Mouse (Mus musculus) layer of hippocampus, postnatal 14 days (tissue): ENCODE results near the gene Uts2b. TPM values are rescaled to one million over a fixed set of nuclear protein-coding genes. Genes with fewer than 3 reads are reported as not detected.
"Not testable (repeated sequence)": the region's sequence is repeated elsewhere in the genome, so short reads cannot be mapped to it uniquely, and the experiment has no call there.

Experiments used
- DNase-seq, 2 experiments: peaks; one replicate each; pipeline ENCODE4 v3.0.0; 2021 to 2022; ENCODE audit warnings: low spot score in 2 of 2, mixed read lengths in 1 of 2
- total RNA-seq, 2 experiments: library from RNA; stranded (reverse); gene quantifications; 2 replicates each; pipeline ENCODE4 v1.2.3; 2021

The Uts2b gene
- total RNA-seq, 2 experiments from 2014 or later, result not detected

- no peak for DNase-seq
Measured at GRCm38 (mm10) chr16:27376556-27376955, 6.5 kb upstream of the Uts2b start.

DNA sequence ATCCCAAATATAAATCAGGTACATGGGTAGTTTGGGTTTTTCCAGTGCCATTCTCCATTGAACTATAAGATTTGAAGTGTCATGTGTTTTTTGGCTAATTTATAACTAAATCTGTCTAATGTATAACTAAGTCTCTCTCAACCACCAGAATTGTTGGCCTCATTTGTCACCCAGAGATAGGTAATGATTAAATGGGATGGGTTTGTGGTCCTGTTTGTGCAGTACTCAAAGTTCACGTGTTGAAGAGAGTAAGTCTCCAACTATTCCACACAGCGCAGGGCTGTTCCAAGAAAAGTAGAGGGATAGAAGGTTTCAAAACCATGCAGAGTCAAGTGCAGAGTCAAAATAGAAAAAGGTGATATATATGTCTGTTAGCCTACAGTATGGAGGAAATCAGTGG, 5.3 kb upstream of the Uts2b start:
- DNase-seq, result no peak

DNA sequence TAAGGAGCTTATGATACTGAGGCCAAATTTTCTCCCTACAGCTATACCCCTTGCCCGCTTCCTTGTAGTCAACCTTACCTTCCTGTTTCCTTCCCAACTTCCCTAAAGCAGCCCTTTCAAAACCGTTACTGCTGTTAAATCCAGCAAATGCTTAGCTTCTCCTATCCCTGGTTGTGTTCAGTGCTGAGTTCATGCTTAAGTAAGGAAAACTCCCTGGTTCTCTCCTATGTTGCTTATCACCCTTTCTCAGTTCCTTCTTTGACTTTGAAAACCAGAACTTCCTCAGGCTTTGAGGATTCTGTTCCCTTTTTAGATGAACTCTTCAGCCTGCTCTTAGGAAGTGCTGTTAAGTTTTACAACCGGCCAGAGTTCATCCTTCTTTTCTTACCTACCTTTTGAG, 4.1 kb upstream of the Uts2b start:
- DNase-seq, result no peak

DNA sequence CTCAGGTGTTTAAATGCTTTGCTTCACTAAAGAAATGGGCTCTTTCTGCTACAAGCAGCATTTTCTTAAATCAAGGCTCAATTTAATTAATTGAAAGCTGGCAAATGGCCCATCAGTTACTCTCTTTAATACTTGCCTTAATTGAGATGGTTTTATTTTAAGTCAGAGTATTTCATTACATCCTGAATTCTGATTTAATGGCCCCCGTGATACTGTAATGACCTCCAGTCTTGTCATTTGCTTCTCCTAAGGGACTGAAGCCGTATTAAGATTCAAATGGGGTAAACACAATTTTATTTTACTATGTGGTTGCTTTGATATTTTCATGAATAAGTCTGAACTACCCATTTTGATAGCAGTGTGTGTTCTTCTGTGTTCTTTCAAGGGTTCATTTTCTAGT, 661 bp upstream of the Uts2b start:
- no peak for DNase-seq

GRCm38 (mm10) chr16:27360059-27360458, 10.0 kb downstream of the Uts2b start:
- no peak for DNase-seq

- DNase-seq, result no peak
Measured at GRCm38 (mm10) chr16:27354464-27354863, 15.6 kb downstream of the Uts2b start.

DNA sequence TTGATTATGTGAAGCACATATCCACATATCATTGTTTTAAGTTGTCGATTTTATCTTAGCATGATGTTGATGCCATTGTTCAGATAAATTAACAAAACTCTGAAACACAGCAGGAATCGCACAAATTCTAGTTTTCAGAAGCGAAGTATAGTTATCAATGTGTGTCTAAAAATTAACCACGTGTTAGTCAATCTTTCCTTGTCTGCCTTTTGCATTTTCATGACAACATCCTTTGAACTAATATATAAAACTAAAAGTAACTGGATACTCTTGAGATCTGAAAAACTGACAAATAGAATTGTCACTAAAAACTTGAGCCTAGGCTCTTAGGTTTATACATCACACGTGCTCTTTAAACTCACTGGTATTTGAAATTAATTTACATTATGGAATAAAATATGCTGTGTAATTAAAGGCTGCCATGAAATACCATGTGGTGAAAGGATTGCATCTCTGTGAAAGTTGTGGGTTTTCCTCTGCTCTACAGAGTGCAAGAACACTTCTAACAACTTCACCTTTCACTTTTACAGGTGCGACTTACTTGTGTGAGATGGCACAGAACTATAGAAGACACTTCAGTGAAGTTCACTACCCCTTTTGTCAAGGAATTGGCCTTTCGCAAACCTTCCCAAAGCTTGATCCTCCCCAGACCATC, 20.0 kb downstream of the Uts2b start:
- no peak for DNase-seq

DNA sequence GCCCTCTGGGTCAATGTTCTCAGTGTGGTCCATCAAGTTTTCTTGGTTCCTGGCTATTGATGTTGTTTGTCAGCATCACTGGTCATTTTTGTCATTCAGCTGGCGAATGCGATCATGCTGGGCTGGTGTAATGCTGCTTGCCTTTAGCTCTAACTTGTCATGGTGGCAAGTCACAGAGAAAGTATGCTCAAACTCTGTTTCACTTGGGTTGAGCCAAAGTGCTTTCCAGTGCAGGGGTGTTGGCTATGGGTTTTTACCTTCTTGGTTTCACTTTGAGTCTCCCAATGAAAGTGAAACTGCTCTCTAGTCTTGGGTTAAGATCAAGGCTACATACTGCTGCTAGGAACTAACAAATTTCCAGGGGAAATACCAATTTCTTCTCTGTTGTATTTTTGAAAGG, 20.8 kb downstream of the Uts2b start:
- no peak for DNase-seq

DNA sequence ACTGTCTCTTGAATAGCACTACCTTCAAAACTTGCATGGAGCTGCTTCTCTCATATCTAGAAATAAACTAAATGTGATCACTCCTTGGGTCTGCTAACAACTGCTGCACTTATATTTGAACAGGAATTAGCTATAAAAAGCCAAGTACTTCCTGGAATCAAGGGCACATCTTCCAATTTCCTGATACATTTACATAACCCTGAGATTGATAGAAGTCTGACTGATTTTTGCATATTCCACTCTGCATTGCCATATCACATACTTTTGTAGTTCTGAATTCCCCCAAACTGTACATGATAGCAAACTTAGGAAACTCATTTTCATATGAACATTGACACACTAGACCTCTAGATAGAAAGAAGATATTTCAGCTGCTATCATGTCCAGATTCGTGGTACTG, 21.7 kb downstream of the Uts2b start:
- DNase-seq, result no peak

- no peak for DNase-seq
Measured at GRCm38 (mm10) chr16:27347521-27347920, 22.5 kb downstream of the Uts2b start.

- DNase-seq, result no peak
Measured at GRCm38 (mm10) chr16:27326463-27326862, 43.6 kb downstream of the Uts2b start.

DNA sequence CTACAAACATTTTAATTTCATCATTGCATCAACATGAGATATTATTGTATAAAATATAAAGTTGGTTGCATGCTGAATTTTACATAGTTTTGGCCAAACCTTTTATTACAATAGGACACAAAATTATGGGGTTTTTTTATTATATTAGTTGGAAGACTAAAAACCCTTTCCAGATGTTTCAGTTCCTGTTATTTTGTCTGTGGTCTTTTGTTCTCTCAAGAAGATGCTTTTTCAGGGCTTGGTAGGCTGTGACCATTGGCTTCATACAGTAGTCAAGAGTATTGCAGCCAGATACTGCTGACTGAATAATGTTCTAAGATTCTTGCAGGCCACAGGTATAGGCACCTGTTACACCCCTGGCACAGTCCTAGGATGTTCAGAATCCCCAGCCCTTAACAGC, 48.0 kb downstream of the Uts2b start:
- DNase-seq, result no peak

GRCm38 (mm10) chr16:27319099-27319498, 50.9 kb downstream of the Uts2b start:
- DNase-seq, result no peak

DNA sequence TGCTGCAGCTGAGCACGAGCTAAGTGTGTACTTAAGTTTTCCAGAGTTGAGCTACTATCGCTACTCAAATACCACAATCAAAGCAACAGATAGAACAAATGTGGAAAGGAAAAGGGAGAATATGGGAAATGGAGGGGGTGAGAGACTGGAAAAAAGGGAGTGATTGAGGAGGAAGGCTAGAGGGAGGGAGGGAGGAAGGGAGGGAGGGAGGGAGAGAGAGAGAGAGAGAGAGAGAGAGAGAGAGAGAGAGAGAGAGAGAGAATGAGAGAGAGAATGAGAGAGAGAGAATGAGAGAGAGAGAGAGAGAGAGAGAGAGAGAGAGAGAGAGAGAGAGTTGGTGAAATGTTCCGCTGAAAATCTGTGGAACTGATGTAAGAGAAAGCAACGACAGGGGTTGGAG, 62.9 kb downstream of the Uts2b start, which contains the start of gene Ostn:
TSS of gene Ostn (plus strand) at position 301 of the 400 bp plus-strand sequence.
- not testable (repeated sequence) for DNase-seq

Other genes starting within 250 kb of the Uts2b start
- not detected for gene Ostn, start 62.8 kb downstream of the Uts2b start, total RNA-seq
- gene Ccdc50, start 18.6 kb upstream of the Uts2b start, total RNA-seq, result 10 to 100 TPM; 71.6 to 77.7 TPM